Mouse (Mus musculus) testis, adult 2 months (tissue): ENCODE data around the gene 1110032F04Rik.

Experiments
- CTCF ChIP-seq: fragments of 200-500 bp; IDR thresholded peaks from 2 replicates; pipeline ENCODE4 v1.5.1; 2012; ENCODE audit warnings: low read depth, mild to moderate bottlenecking, inconsistent platforms, low read length, moderate library complexity; ENCODE audit not compliant: control insufficient read depth, insufficient read depth, insufficient replicate concordance
- POLR2A ChIP-seq: fragments of 200-500 bp; IDR thresholded peaks from 2 replicates; pipeline ENCODE4 v1.6.1; 2012; ENCODE audit warnings: low read depth, mild to moderate bottlenecking, inconsistent platforms, low read length, moderate library complexity; ENCODE audit not compliant: control insufficient read depth

DNA sequence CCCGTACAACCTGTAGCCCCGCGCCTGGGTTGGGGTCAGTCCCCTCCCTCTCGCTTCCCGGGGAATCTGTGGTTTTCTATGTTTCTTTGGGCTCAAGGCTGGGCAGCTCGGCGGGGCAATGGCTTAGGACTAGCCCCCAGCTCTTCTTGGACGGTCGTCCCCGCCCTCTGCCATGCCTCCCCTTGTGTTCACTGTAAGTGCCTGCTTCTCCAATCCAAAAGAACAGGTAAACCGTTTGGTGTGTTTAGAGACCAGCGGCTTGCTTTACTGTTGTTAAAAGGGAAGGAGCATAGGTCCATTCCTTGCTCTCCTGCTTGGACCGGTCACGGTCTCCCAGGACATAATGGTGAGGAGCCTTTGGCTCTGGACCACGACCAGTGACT lies 1.2 kb downstream of the 1110032F04Rik start:
- TF ChIP-seq CTCF (no peak), POLR2A (no peak)
